Mouse (Mus musculus) adrenal gland, postnatal 36 days (tissue): ENCODE data around the gene Ackr2. TPM values are rescaled to one million over a fixed set of nuclear protein-coding genes. Genes with fewer than 3 reads are reported as not detected.

Experiments used
- total RNA-seq, 2 experiments: library from RNA; stranded (reverse); gene quantifications; 2 replicates each; pipeline ENCODE4 v1.2.3; 2021

Ackr2 gene
- total RNA-seq, 2 experiments from 2014 or later, result 0.66 to 0.86 TPM

Other genes with a start within 250 kb of the Ackr2 start
- 1 to 10 TPM; 5.2 to 6.3 TPM for gene Sec22c, start 192.9 kb upstream of the Ackr2 start, total RNA-seq
- 10 to 100 TPM; 41.6 to 57.2 TPM for gene Ss18l2, start 188.0 kb upstream of the Ackr2 start, total RNA-seq
- 10 to 100 TPM; 58.2 to 90.2 TPM for gene Nktr, start 179.2 kb upstream of the Ackr2 start, total RNA-seq
- 10 to 100 TPM; 40.5 to 49.7 TPM for gene Zfp651, start 139.0 kb upstream of the Ackr2 start, total RNA-seq
- gene Klhl40, start 120.7 kb upstream of the Ackr2 start, total RNA-seq, result under 1 TPM in 1 of 2 experiments, not detected in 1; 0.16 TPM
- gene Hhatl, start 105.8 kb upstream of the Ackr2 start, total RNA-seq, result not detected
- 1 to 10 TPM; 1.0 to 1.1 TPM for gene Ccdc13, start 58.9 kb upstream of the Ackr2 start, total RNA-seq
- gene Higd1a, start 40.0 kb upstream of the Ackr2 start, total RNA-seq, result 100 to 1,000 TPM in 1 of 2 experiments, 10 to 100 TPM in 1; 80.9 to 105 TPM
- under 1 TPM; 0.26 to 0.30 TPM for gene Cyp8b1, start 17.9 kb downstream of the Ackr2 start, total RNA-seq
- 1 to 10 TPM; 1.4 to 1.5 TPM for gene Fam198a, start 52.6 kb downstream of the Ackr2 start, total RNA-seq
- gene Pomgnt2, start 98.8 kb downstream of the Ackr2 start, total RNA-seq, result 10 to 100 TPM; 17.0 to 20.7 TPM
- gene Snrk, start 218.9 kb downstream of the Ackr2 start, total RNA-seq, result 100 to 1,000 TPM; 171 to 190 TPM